Mouse (Mus musculus) intestine, embryonic 16.5 days (tissue): Measurements from ENCODE around the gene Rnft2. TPM values are rescaled to one million over a fixed set of nuclear protein-coding genes. Genes with fewer than 3 reads are reported as not detected.
A peak's percentile ranks its signal among the peaks of the same experiment; 100 is the strongest.

Experiments used
- ATAC-seq: fragments of 200-750 bp; cut with Nextera tagmentation; 2 replicates; pipeline ENCODE4 v1.8.0; 2017; ENCODE audit warnings: moderate TSS enrichment, moderate library complexity
- H3K27ac ChIP-seq: fragments of 300-500 bp; sonication (generic); 2 replicates; pipeline ENCODE4 v1.5.1; 2014; ENCODE audit warnings: mild to moderate bottlenecking, low read length
- H3K27me3 ChIP-seq: fragments of 300-500 bp; sonication (generic); replicated peaks from 2 replicates; pipeline ENCODE4 v1.6.1; 2014; ENCODE audit warnings: low read length, control low read depth, mixed read lengths; ENCODE audit not compliant: control insufficient read depth, insufficient read depth
- H3K36me3 ChIP-seq: fragments of 300-500 bp; sonication (generic); 2 replicates; pipeline ENCODE4 v1.6.1; 2014; ENCODE audit warnings: low read length, control low read depth; ENCODE audit not compliant: control insufficient read depth, insufficient read depth
- H3K4me1 ChIP-seq: fragments of 300-500 bp; sonication (generic); 2 replicates; pipeline ENCODE4 v1.6.1; 2014; ENCODE audit warnings: low read length, control low read depth, mixed read lengths; ENCODE audit not compliant: control insufficient read depth, insufficient read depth
- H3K4me2 ChIP-seq: fragments of 300-500 bp; sonication (generic); 2 replicates; pipeline ENCODE4 v1.6.1; 2014; ENCODE audit warnings: low read depth, low read length, control low read depth
- H3K4me3 ChIP-seq: fragments of 300-500 bp; sonication (generic); 2 replicates; pipeline ENCODE4 v1.5.1; 2014; ENCODE audit warnings: mild to moderate bottlenecking, low read length
- H3K9ac ChIP-seq: fragments of 300-500 bp; sonication (generic); 2 replicates; pipeline ENCODE4 v1.6.1; 2014; ENCODE audit warnings: low read depth, low read length
- H3K9me3 ChIP-seq: fragments of 300-500 bp; sonication (generic); 2 replicates; pipeline ENCODE4 v1.6.1; 2016; ENCODE audit warnings: low read length, control low read depth; ENCODE audit not compliant: control insufficient read depth
- WGBS: fragments of 180-500 bp; shearing (Covaris S2); extraction: QIAGEN DNeasy Blood & Tissue Kit; methylation state at CpG from one replicate; pipeline ENCODE4 v1.1.7; 2014; 5-methylcytosine and 5-hydroxymethylcytosine counted together
- polyA plus RNA-seq: library from polyadenylated mRNA; unstranded; fragments of >200 nt; fragmentation: Nextera tagmentation; extraction: Ambion mirVana; gene quantifications from 2 replicates; pipeline ENCODE4 v1.2.1, GENCODE M21; 2015

Gene Rnft2
- polyA plus RNA-seq, 1 experiment from 2014 or later, result 2.6 TPM

- WGBS, result 1% methylated on average over 36 of the region's 36 CpGs
- Histone ChIP-seq H3K9me3 (peaks cover 7% of the 10 kb centered on the region), H3K27me3 (peaks cover 63% of the 10 kb centered on the region), H3K27ac (no peak overlapping the region), H3K36me3 (no peaks in the 10 kb centered on the region), H3K9ac (peak overlapping the region; percentile 37; the same call in 1 of the 2 replicates), H3K4me2 (peak overlapping the region; percentile 67), H3K4me3 (peak overlapping the region; percentile 49), H3K4me1 (peaks cover 25% of the 10 kb centered on the region)
- no peak for ATAC-seq
Measured at GRCm38 (mm10) chr5:118171665-118172064, 73.3 kb downstream of the Rnft2 start.

GRCm38 (mm10) chr5:118170888-118171529 lies 73.9 kb downstream of the Rnft2 start:
- Histone ChIP-seq H3K9me3 (peaks cover 7% of the 10 kb centered on the region), H3K4me3 (peak overlapping the region; percentile 49; the same call in 1 of the 2 replicates), H3K4me1 (peaks cover 25% of the 10 kb centered on the region), H3K9ac (no peak overlapping the region), H3K27ac (no peak overlapping the region), H3K4me2 (peak overlapping the region; percentile 67), H3K27me3 (peaks cover 67% of the 10 kb centered on the region), H3K36me3 (no peaks in the 10 kb centered on the region)
- WGBS, result under 1% methylated on average over 25 of the region's 25 CpGs
- no peak for ATAC-seq

- peak overlapping the region; percentile 55 for H3K4me3 ChIP-seq
- H3K4me1 ChIP-seq, result peaks cover 25% of the 10 kb centered on the region
- H3K9me3 ChIP-seq, result no peaks in the 10 kb centered on the region
- under 1% methylated on average over 102 of the region's 117 CpGs for WGBS
- peak; percentile 49; the same call in 1 of the 2 replicates for ATAC-seq
- H3K9ac ChIP-seq, result peak overlapping the region; percentile 55
- peaks cover 62% of the 10 kb centered on the region for H3K27me3 ChIP-seq
- H3K27ac ChIP-seq, result no peak overlapping the region
- H3K4me2 ChIP-seq, result peak overlapping the region; percentile 96
- H3K36me3 ChIP-seq, result no peaks in the 10 kb centered on the region
Measured at GRCm38 (mm10) chr5:118169222-118170221, 75.4 kb downstream of the Rnft2 start.

- H3K9me3 ChIP-seq, result no peaks in the 10 kb centered on the region
- no peak overlapping the region for H3K4me2 ChIP-seq
- H3K9ac ChIP-seq, result no peak overlapping the region
- H3K27ac ChIP-seq, result no peak overlapping the region
- no peak overlapping the region for H3K4me3 ChIP-seq
- H3K36me3 ChIP-seq, result no peaks in the 10 kb centered on the region
- peaks cover 57% of the 10 kb centered on the region for H3K27me3 ChIP-seq
- H3K4me1 ChIP-seq, result peaks cover 24% of the 10 kb centered on the region
- 68% methylated on average over 8 of the region's 8 CpGs for WGBS
- no peak for ATAC-seq
Measured at GRCm38 (mm10) chr5:118167561-118167995, 77.3 kb downstream of the Rnft2 start.

- H3K9me3 ChIP-seq, result no peaks in the 10 kb centered on the region
- H3K4me3 ChIP-seq, result no peak overlapping the region
- no peak overlapping the region for H3K9ac ChIP-seq
- H3K4me2 ChIP-seq, result no peak overlapping the region
- no peak for ATAC-seq
- H3K27ac ChIP-seq, result no peak overlapping the region
- 0 out of 2 replicates have a peak, but pooled peaks cover 12% of the 10 kb centered on the region for H3K4me1 ChIP-seq
- H3K27me3 ChIP-seq, result peaks cover 50% of the 10 kb centered on the region
- H3K36me3 ChIP-seq, result no peaks in the 10 kb centered on the region
Measured at GRCm38 (mm10) chr5:118165462-118165861, 79.5 kb downstream of the Rnft2 start.

- no peak within 1 kb of the TSS for H3K27ac ChIP-seq
- no peak within 1 kb of the TSS for H3K9ac ChIP-seq
- no peaks in the 10 kb centered on the region for H3K36me3 ChIP-seq
- no peak within 1 kb of the TSS for H3K4me3 ChIP-seq
- no peak within 1 kb of the TSS for H3K4me2 ChIP-seq
- no peak for ATAC-seq
- WGBS, result 71% methylated on average over 12 of the region's 12 CpGs
- peaks cover 46% of the 10 kb centered on the region for H3K27me3 ChIP-seq
- 0 out of 2 replicates have a peak, but pooled peaks cover 6% of the 10 kb centered on the region for H3K4me1 ChIP-seq
- no peaks in the 10 kb centered on the region for H3K9me3 ChIP-seq
Measured at GRCm38 (mm10) chr5:118164581-118164980, 80.3 kb downstream of the Rnft2 start, which contains the start of gene Hrk. Gene Hrk (plus strand): TSS chr5:118164648.

- no peak for ATAC-seq
- H3K9me3 ChIP-seq, result no peaks in the 10 kb centered on the region
- peaks cover 22% of the 10 kb centered on the region for H3K27me3 ChIP-seq
- no peak overlapping the region for H3K27ac ChIP-seq
- no peak overlapping the region for H3K9ac ChIP-seq
- H3K4me3 ChIP-seq, result no peak overlapping the region
- H3K4me1 ChIP-seq, result no peaks in the 10 kb centered on the region
- H3K4me2 ChIP-seq, result no peak overlapping the region
- H3K36me3 ChIP-seq, result no peaks in the 10 kb centered on the region
- WGBS, result 29% methylated on average over 4 of the region's 4 CpGs
Measured at GRCm38 (mm10) chr5:118160691-118161090, 84.2 kb downstream of the Rnft2 start.

- Histone ChIP-seq H3K27ac (no peak overlapping the region), H3K36me3 (no peaks in the 10 kb centered on the region), H3K4me1 (peaks cover 7% of the 10 kb centered on the region), H3K9me3 (no peaks in the 10 kb centered on the region), H3K4me2 (no peak overlapping the region), H3K27me3 (peaks cover 4% of the 10 kb centered on the region; the same call in 1 of the 2 replicates), H3K9ac (no peak overlapping the region), H3K4me3 (no peak overlapping the region)
- 15% methylated on average over 4 of the region's 4 CpGs for WGBS
- ATAC-seq, result no peak
Measured at GRCm38 (mm10) chr5:118156976-118157375, 87.9 kb downstream of the Rnft2 start.

GRCm38 (mm10) chr5:118155565-118155947 lies 89.4 kb downstream of the Rnft2 start:
- no peaks in the 10 kb centered on the region for H3K27me3 ChIP-seq
- peak overlapping the region; percentile 74 for H3K4me2 ChIP-seq
- no peak for ATAC-seq
- no peak overlapping the region for H3K27ac ChIP-seq
- peaks cover 7% of the 10 kb centered on the region for H3K4me1 ChIP-seq
- peak overlapping the region; percentile 95 for H3K4me3 ChIP-seq
- WGBS, result 24% methylated on average over 9 of the region's 9 CpGs
- peaks cover 5% of the 10 kb centered on the region; the same call in 1 of the 2 replicates for H3K36me3 ChIP-seq
- no peaks in the 10 kb centered on the region for H3K9me3 ChIP-seq
- H3K9ac ChIP-seq, result peak overlapping the region; percentile 97; the same call in 1 of the 2 replicates
